Mouse (Mus musculus): ENCODE measurements around the gene Lypd3.
A peak's percentile ranks its signal among the peaks of the same experiment; 100 is the strongest.
"Not testable (repeated sequence)": the region's sequence is repeated elsewhere in the genome, so short reads cannot be mapped to it uniquely, and the experiment has no call there.

Gene Lypd3

DNA sequence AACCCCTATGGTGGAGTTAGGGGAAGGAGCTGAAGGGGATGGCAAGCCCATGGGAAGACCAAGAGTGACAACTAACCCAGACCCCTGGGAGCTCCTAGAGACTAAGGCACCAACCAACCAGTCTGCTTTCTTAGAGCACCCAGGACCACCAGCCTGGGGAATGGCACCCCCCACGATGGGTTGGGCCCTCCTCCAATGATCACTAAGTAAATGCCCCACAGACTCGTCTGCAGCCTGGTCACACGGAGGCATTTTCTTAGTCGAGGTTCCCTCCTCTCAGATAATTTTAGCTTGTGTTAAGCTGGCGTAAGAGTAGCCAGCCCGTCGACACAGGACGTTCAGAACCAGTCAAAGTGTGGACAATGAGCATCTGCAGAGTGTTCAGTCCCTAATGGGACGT is 28.6 kb downstream of the Lypd3 start:
- no peak for DNase-seq

- DNase-seq: no peak
Observed at GRCm38 (mm10) chr7:24671944-24672439, 35.6 kb downstream of the Lypd3 start.

DNA sequence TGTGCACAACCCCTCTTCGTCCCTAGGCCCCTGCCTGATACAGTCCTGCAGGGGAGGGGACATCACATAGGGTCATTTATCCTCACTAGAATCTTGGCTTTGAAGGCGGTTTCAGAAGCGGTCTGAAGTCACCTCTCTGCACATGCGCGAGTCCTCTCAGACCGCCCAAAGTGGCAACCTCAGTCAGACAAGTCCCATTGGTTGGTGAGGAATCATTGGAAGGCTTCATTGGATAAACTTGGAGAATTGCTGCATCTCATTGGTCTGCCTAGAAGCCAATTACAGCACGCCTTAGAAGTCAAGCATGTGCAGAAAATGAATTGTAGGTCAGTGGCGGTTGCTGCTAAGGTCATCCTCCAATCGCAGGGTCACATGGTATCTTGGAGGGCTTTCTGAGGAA is 40.2 kb downstream of the Lypd3 start, which contains the start of gene Tex101:
TSS of gene Tex101 (minus strand) at position 101 of the 400 bp plus-strand sequence.
- DNase-seq: no peak

GRCm38 (mm10) chr7:24684121-24684520 is 47.8 kb downstream of the Lypd3 start:
- DNase-seq: peak in 1 of 2 experiments; percentile 11

DNA sequence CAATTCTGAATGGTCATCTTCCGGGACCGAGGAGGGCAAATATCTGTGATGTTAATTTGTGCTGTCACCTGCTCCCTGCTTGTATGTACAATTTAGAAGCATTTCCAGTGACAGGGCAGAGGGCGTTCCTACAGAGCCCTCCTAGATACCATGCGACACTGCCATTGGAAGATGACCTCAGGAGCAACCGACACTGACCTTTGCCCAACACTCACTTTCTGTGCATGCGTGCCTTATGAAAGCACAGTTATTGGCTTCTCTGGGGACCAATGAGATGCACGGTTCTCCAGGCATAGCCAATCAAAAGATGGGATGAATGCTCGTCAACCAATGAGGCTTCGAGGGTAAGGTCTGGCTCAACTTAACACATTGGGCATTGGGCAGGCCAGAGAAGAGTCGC is 51.2 kb downstream of the Lypd3 start:
- DNase-seq: not testable (repeated sequence)

Data from spleen, adult 18-20 months (tissue).